Mouse (Mus musculus): ENCODE measurements around the gene Rfx2. TPM values are rescaled to one million over a fixed set of nuclear protein-coding genes. Genes with fewer than 3 reads are reported as not detected.

Rfx2 gene
- polyA plus RNA-seq (2016; fragmentation: Nextera tagmentation; extraction: Ambion mirVana): 9.8 TPM in 2 replicates

GRCm38 (mm10) chr17:56830411-56831110 is at the start of gene Rfx2:
Gene Rfx2 (minus strand): TSS chr17:56831013.
- Histone ChIP-seq H3K4me3 (peak within 1 kb of the TSS; percentile 68), H3K27me3 (ENCODE audit: low read depth, poor library complexity, severe bottlenecking) (peaks cover 51% of the 10 kb centered on the region), H3K4me1 (peaks cover 29% of the 10 kb centered on the region), H3K27ac (replicated peaks) (peak within 1 kb of the TSS; percentile 83), H3K9me3 (replicated peaks) (no peaks in the 10 kb centered on the region), H3K36me3 (no peaks in the 10 kb centered on the region)
- DNase-seq (ENCODE audit: low spot score): no peak
- under 1% methylated on average over 52 of the region's 62 CpGs for WGBS

GRCm38 (mm10) chr17:56877426-56877825 is 46.6 kb upstream of the Rfx2 start:
- Histone ChIP-seq H3K27ac (replicated peaks) (no peak overlapping the region), H3K4me3 (no peak overlapping the region), H3K27me3 (ENCODE audit: low read depth, poor library complexity, severe bottlenecking) (no peaks in the 10 kb centered on the region), H3K9me3 (replicated peaks) (no peaks in the 10 kb centered on the region), H3K36me3 (no peaks in the 10 kb centered on the region), H3K4me1 (no peaks in the 10 kb centered on the region)
- DNase-seq (ENCODE audit: low spot score): no peak
- 93% methylated on average over 19 of the region's 19 CpGs for WGBS

DNA sequence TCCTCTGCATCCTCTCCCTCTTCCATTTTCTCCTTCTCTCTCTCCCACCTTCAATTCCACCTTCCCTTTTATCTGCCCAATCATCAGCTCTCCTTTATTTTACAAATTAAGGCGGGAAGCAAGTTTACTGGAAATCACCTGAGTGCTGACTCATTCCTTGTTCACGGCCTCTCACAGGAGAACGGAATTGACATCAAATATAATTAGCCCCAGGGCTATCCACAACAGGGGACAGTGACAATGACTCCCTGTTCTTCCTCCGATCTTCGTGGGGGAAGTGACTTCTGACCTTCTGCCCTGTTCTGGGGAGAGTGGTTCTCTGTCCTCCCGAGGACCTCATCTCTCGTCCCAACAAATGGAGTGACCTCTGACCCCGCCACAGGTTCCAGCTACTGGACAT is 46.2 kb upstream of the Rfx2 start:
- Histone ChIP-seq H3K4me1 (no peaks in the 10 kb centered on the region), H3K27me3 (ENCODE audit: low read depth, poor library complexity, severe bottlenecking) (no peaks in the 10 kb centered on the region), H3K9me3 (replicated peaks) (no peaks in the 10 kb centered on the region), H3K27ac (replicated peaks) (no peak overlapping the region), H3K36me3 (no peaks in the 10 kb centered on the region), H3K4me3 (no peak overlapping the region)
- no peak for DNase-seq (ENCODE audit: low spot score)
- WGBS: 76% methylated on average over 8 of the region's 8 CpGs

DNA sequence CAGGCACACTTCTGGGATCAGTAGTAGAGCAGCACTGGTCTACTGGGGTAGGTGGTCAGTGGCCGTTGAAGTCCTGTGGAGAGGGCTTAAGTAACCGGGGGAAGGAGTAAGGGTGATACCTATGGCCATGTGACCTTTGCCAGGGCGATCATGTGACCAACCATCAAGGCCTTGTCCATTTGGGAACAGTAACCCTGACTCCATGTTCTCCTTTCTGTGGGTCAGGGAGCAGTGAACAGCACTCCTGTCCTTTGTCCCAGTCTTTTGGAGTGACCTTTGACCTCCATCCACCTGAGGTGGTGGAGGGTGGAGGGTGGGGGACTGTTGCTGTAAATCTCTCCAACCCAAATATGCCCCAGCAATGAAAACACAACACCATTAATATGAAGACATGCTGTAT is 45.7 kb upstream of the Rfx2 start:
- H3K36me3 ChIP-seq: no peaks in the 10 kb centered on the region
- no peak for DNase-seq (ENCODE audit: low spot score)
- no peaks in the 10 kb centered on the region for H3K27me3 ChIP-seq (ENCODE audit: low read depth, poor library complexity, severe bottlenecking)
- H3K4me1 ChIP-seq: no peaks in the 10 kb centered on the region
- no peak overlapping the region for H3K4me3 ChIP-seq
- no peak overlapping the region for H3K27ac ChIP-seq (replicated peaks)
- no peaks in the 10 kb centered on the region for H3K9me3 ChIP-seq (replicated peaks)
- WGBS: 86% methylated on average over 3 of the region's 3 CpGs

- H3K4me3 ChIP-seq: no peak within 1 kb of the TSS
- DNase-seq (ENCODE audit: low spot score): no peak
- H3K9me3 ChIP-seq (replicated peaks): 0 out of 2 replicates have a peak, but pooled peaks cover 1% of the 10 kb centered on the region
- no peaks in the 10 kb centered on the region for H3K4me1 ChIP-seq
- WGBS: 90% methylated on average over 12 of the region's 12 CpGs
- H3K27me3 ChIP-seq (ENCODE audit: low read depth, poor library complexity, severe bottlenecking): no peaks in the 10 kb centered on the region
- no peak within 1 kb of the TSS for H3K27ac ChIP-seq (replicated peaks)
- no peaks in the 10 kb centered on the region for H3K36me3 ChIP-seq
These were observed 44.3 kb upstream of the Rfx2 start, which contains the start of gene 1700061G19Rik for GRCm38 (mm10) chr17:56874936-56875651. Gene 1700061G19Rik (plus strand): TSS chr17:56875477.

DNA sequence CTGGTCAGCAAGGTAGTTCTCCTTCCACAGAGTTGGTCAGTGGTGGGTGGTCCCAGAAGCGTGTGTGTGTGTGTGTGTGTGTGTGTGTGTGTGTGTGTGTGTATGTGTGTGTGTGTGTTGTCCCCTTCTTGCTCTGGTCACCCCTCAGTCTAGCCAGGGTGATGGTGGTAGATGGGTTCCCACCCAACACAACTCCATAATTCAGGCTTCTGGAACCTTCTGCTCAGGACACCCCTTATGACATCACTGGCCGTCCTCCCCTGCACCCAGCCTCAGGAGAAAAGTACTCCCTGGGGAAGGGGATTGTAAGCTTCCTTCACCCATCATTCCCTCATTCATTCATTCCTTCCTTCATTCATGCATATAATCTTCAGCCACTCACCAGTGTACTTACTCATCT is 43.4 kb upstream of the Rfx2 start, which contains the start of gene Acsbg2:
TSS of gene Acsbg2 (minus strand) at position 211 of the 400 bp plus-strand sequence.
- Histone ChIP-seq H3K4me3 (no peak within 1 kb of the TSS), H3K27ac (replicated peaks) (no peak within 1 kb of the TSS), H3K4me1 (no peaks in the 10 kb centered on the region; the same call in 1 of the 2 replicates), H3K27me3 (ENCODE audit: low read depth, poor library complexity, severe bottlenecking) (no peaks in the 10 kb centered on the region), H3K9me3 (replicated peaks) (0 out of 2 replicates have a peak, but pooled peaks cover 2% of the 10 kb centered on the region), H3K36me3 (no peaks in the 10 kb centered on the region)
- WGBS: 95% methylated on average over 2 of the region's 2 CpGs
- no peak for DNase-seq (ENCODE audit: low spot score)

DNA sequence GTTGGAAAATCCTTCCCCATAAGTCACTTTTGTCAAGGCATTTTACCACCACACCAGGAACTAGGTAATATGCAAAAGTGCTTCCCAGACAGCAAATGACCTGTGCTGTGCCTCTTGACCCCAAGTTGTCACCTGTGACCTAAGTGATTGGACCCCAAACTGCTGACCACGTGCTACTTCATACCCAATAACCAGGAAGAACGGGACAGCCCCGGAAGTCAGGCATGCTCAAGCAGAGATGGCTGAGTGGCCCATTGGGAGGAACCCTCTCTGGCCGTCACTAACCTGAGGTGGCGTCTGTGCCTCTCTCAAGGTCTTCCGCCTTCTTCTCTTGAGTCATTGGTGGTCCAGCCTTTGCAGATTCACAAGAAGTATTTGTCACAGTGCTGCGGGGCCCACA is 41.7 kb upstream of the Rfx2 start:
- Histone ChIP-seq H3K4me1 (no peaks in the 10 kb centered on the region; the same call in 1 of the 2 replicates), H3K36me3 (no peaks in the 10 kb centered on the region), H3K27me3 (ENCODE audit: low read depth, poor library complexity, severe bottlenecking) (no peaks in the 10 kb centered on the region), H3K4me3 (no peak overlapping the region), H3K9me3 (replicated peaks) (0 out of 2 replicates have a peak, but pooled peaks cover 2% of the 10 kb centered on the region), H3K27ac (replicated peaks) (no peak overlapping the region)
- DNase-seq (ENCODE audit: low spot score): no peak
- WGBS: 80% methylated on average over 7 of the region's 7 CpGs

- no peak overlapping the region for H3K27ac ChIP-seq (replicated peaks)
- H3K4me3 ChIP-seq: no peak overlapping the region
- peaks cover 9% of the 10 kb centered on the region for H3K9me3 ChIP-seq (replicated peaks)
- WGBS: 86% methylated on average over 8 of the region's 8 CpGs
- no peak for DNase-seq (ENCODE audit: low spot score)
- H3K27me3 ChIP-seq (ENCODE audit: low read depth, poor library complexity, severe bottlenecking): no peaks in the 10 kb centered on the region
- H3K4me1 ChIP-seq: no peaks in the 10 kb centered on the region; the same call in 1 of the 2 replicates
- no peaks in the 10 kb centered on the region for H3K36me3 ChIP-seq
These were observed 41.0 kb upstream of the Rfx2 start for GRCm38 (mm10) chr17:56871767-56872166.

DNA sequence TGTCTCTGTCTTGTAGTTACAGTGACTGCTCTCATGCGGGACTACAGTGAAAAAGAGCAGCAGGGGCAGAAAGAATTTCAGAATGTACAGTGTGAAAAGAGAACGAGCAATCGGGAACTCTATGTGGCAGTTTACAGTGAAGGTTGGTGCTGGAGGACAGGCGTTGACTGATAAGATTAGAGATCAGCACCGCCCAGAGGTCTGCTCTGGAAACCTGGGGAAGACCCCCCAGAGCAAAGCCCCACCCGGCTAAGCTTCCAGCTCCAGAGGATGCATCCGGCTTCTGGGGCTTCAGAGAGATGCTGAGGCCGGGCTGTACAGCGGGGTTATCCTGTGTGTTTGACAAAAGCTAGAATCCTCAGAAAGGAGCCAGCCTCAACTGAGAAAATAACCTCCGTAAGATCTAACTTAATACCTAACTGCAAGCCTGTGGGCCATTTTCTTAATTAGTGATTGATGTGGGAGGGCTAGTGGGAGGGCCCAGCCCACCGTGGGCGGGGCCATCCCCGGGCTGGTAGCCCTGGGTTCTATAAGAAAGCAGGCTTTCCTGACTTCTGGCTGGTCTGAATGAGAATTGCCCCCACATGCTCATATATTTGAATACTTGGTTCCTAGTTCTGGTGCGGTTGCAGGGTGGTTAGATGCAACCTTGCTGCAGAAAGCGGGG is 39.6 kb upstream of the Rfx2 start:
- Histone ChIP-seq H3K9me3 (replicated peaks) (peaks cover 17% of the 10 kb centered on the region), H3K27ac (replicated peaks) (no peak overlapping the region), H3K27me3 (ENCODE audit: low read depth, poor library complexity, severe bottlenecking) (no peaks in the 10 kb centered on the region), H3K4me1 (no peaks in the 10 kb centered on the region; the same call in 1 of the 2 replicates), H3K4me3 (no peak overlapping the region), H3K36me3 (no peaks in the 10 kb centered on the region)
- no peak for DNase-seq (ENCODE audit: low spot score)
- WGBS: 74% methylated on average over 15 of the region's 15 CpGs

- Histone ChIP-seq H3K4me1 (no peaks in the 10 kb centered on the region; the same call in 1 of the 2 replicates), H3K36me3 (no peaks in the 10 kb centered on the region), H3K27me3 (ENCODE audit: low read depth, poor library complexity, severe bottlenecking) (no peaks in the 10 kb centered on the region), H3K4me3 (no peak overlapping the region), H3K9me3 (replicated peaks) (peaks cover 17% of the 10 kb centered on the region), H3K27ac (replicated peaks) (no peak overlapping the region)
- WGBS: 72% methylated on average over 9 of the region's 9 CpGs
- no peak for DNase-seq (ENCODE audit: low spot score)
These were observed 38.7 kb upstream of the Rfx2 start for GRCm38 (mm10) chr17:56869481-56869977.

DNA sequence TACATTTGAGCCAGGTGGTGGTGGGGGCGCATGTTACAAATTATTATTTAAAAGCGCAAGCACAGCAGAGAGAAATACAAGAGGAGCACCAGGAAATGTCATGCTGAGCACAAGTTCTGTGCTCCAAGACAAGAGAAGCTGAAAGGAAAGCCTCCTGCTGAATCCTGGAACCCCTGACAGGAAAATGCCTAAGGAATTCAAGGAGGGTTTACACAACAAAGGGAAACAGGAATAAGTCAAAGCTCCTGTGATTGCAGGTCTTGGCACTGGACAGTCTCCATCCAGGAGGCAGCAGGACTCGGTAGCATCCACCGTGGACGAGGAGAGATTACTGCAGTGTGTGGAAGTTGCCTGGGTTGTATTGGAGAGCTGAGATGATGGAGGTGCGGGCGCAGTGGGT is 35.3 kb upstream of the Rfx2 start:
- Histone ChIP-seq H3K9me3 (replicated peaks) (peaks cover 17% of the 10 kb centered on the region), H3K27me3 (ENCODE audit: low read depth, poor library complexity, severe bottlenecking) (no peaks in the 10 kb centered on the region), H3K27ac (replicated peaks) (no peak overlapping the region), H3K4me3 (no peak overlapping the region), H3K36me3 (no peaks in the 10 kb centered on the region), H3K4me1 (no peaks in the 10 kb centered on the region; the same call in 1 of the 2 replicates)
- WGBS: 85% methylated on average over 7 of the region's 7 CpGs
- DNase-seq (ENCODE audit: low spot score): no peak

DNA sequence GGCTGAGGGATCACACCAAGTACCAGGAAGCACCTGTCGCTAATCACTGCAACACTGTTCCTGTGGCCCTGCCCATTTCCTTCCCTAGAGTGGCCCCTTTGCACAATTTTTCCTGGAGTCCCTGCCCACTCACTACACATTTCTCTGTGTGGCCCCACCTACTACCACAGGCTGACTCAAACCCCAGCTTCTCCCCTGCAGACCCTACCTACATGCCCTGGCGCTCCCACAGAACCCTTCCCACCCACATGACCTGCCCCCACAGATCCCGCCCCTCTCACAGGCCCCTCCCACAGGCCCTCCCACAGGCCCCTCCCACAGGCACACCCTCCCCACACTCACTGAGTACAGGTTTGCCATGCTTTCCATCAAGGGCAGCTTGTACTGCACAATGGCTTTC is 30.4 kb upstream of the Rfx2 start:
- no peaks in the 10 kb centered on the region for H3K27me3 ChIP-seq (ENCODE audit: low read depth, poor library complexity, severe bottlenecking)
- no peaks in the 10 kb centered on the region for H3K36me3 ChIP-seq
- no peaks in the 10 kb centered on the region for H3K4me1 ChIP-seq
- H3K9me3 ChIP-seq (replicated peaks): peaks cover 3% of the 10 kb centered on the region; the same call in 1 of the 2 replicates
- no peak overlapping the region for H3K4me3 ChIP-seq
- no peak overlapping the region for H3K27ac ChIP-seq (replicated peaks)
- 64% methylated on average over 3 of the region's 3 CpGs for WGBS
- DNase-seq (ENCODE audit: low spot score): no peak

Measured in midbrain, embryonic 10.5 days (tissue).